Mouse (Mus musculus): Measurements from ENCODE around the gene Rreb1. TPM values are rescaled to one million over a fixed set of nuclear protein-coding genes. Genes with fewer than 3 reads are reported as not detected.

Gene Rreb1
- polyA plus RNA-seq, 1 experiment from 2014 or later = 3.9 TPM

- Histone ChIP-seq H3K9ac (no peak overlapping the region), H3K9me3 (no peaks in the 10 kb centered on the region), H3K4me2 (replicated peaks) (no peak overlapping the region), H3K27ac (no peak overlapping the region), H3K27me3 (replicated peaks) (no peaks in the 10 kb centered on the region), H3K4me3 (no peak overlapping the region), H3K4me1 (peaks cover 30% of the 10 kb centered on the region), H3K36me3 (no peaks in the 10 kb centered on the region)
- WGBS = 36% methylated on average over 8 of the region's 8 CpGs
- no peak for ATAC-seq (ENCODE audit: low FRiP score, low read depth)
Observed at GRCm38 (mm10) chr13:37859782-37860181, 81.6 kb downstream of the Rreb1 start.

GRCm38 (mm10) chr13:37860204-37860603 lies 82.0 kb downstream of the Rreb1 start:
- peaks cover 30% of the 10 kb centered on the region for H3K4me1 ChIP-seq
- 66% methylated on average over 3 of the region's 3 CpGs for WGBS
- no peak overlapping the region for H3K9ac ChIP-seq
- no peaks in the 10 kb centered on the region for H3K36me3 ChIP-seq
- H3K4me2 ChIP-seq (replicated peaks) = no peak overlapping the region
- H3K27me3 ChIP-seq (replicated peaks) = no peaks in the 10 kb centered on the region
- no peak for ATAC-seq (ENCODE audit: low FRiP score, low read depth)
- H3K9me3 ChIP-seq = no peaks in the 10 kb centered on the region
- H3K27ac ChIP-seq = no peak overlapping the region
- no peak overlapping the region for H3K4me3 ChIP-seq

GRCm38 (mm10) chr13:37860789-37861188 lies 82.6 kb downstream of the Rreb1 start:
- H3K4me2 ChIP-seq (replicated peaks) = no peak overlapping the region
- H3K4me3 ChIP-seq = no peak overlapping the region
- no peaks in the 10 kb centered on the region for H3K36me3 ChIP-seq
- no peak for ATAC-seq (ENCODE audit: low FRiP score, low read depth)
- H3K4me1 ChIP-seq = peaks cover 30% of the 10 kb centered on the region
- H3K27me3 ChIP-seq (replicated peaks) = no peaks in the 10 kb centered on the region
- WGBS = 88% methylated on average over 3 of the region's 3 CpGs
- no peaks in the 10 kb centered on the region for H3K9me3 ChIP-seq
- no peak overlapping the region for H3K9ac ChIP-seq
- H3K27ac ChIP-seq = no peak overlapping the region

- H3K4me3 ChIP-seq = no peak overlapping the region
- no peak overlapping the region for H3K9ac ChIP-seq
- H3K4me2 ChIP-seq (replicated peaks) = peak overlapping the region; percentile 12; the same call in 1 of the 2 replicates
- 20% methylated on average over 6 of the region's 6 CpGs for WGBS
- no peaks in the 10 kb centered on the region for H3K27me3 ChIP-seq (replicated peaks)
- no peaks in the 10 kb centered on the region for H3K36me3 ChIP-seq
- no peak for ATAC-seq (ENCODE audit: low FRiP score, low read depth)
- H3K9me3 ChIP-seq = no peaks in the 10 kb centered on the region
- peaks cover 36% of the 10 kb centered on the region for H3K4me1 ChIP-seq
- 0 out of 2 replicates have a peak overlapping the region, but pooled peaks have one; percentile 15 for H3K27ac ChIP-seq
Observed at GRCm38 (mm10) chr13:37862492-37862891, 84.3 kb downstream of the Rreb1 start.

- ATAC-seq (ENCODE audit: low FRiP score, low read depth) = no peak
- WGBS = 84% methylated on average over 5 of the region's 5 CpGs
- H3K4me1 ChIP-seq = peaks cover 29% of the 10 kb centered on the region
Observed at GRCm38 (mm10) chr13:37863643-37864042, 85.4 kb downstream of the Rreb1 start.

GRCm38 (mm10) chr13:37864697-37865096 lies 86.5 kb downstream of the Rreb1 start:
- ATAC-seq (ENCODE audit: low FRiP score, low read depth) = no peak
- 91% methylated on average over 1 of the region's 1 CpGs for WGBS
- Histone ChIP-seq H3K27ac (no peak overlapping the region), H3K36me3 (no peaks in the 10 kb centered on the region), H3K4me1 (peaks cover 27% of the 10 kb centered on the region), H3K27me3 (replicated peaks) (no peaks in the 10 kb centered on the region), H3K9me3 (no peaks in the 10 kb centered on the region), H3K4me2 (replicated peaks) (no peak overlapping the region), H3K4me3 (no peak overlapping the region), H3K9ac (no peak overlapping the region)

More at GRCm38 (mm10) chr13:37863643-37864042, 85.4 kb downstream of the Rreb1 start:
- Histone ChIP-seq H3K9me3 (no peaks in the 10 kb centered on the region), H3K4me2 (replicated peaks) (no peak overlapping the region), H3K27ac (no peak overlapping the region), H3K27me3 (replicated peaks) (no peaks in the 10 kb centered on the region), H3K36me3 (no peaks in the 10 kb centered on the region), H3K4me3 (no peak overlapping the region), H3K9ac (no peak overlapping the region)

- Histone ChIP-seq H3K36me3 (no peaks in the 10 kb centered on the region), H3K9ac (no peak overlapping the region), H3K27ac (no peak overlapping the region), H3K4me2 (replicated peaks) (no peak overlapping the region), H3K27me3 (replicated peaks) (no peaks in the 10 kb centered on the region), H3K4me3 (no peak overlapping the region), H3K4me1 (peaks cover 27% of the 10 kb centered on the region), H3K9me3 (no peaks in the 10 kb centered on the region)
- no peak for ATAC-seq (ENCODE audit: low FRiP score, low read depth)
- WGBS = 57% methylated on average over 5 of the region's 5 CpGs
Observed at GRCm38 (mm10) chr13:37866296-37866695, 88.1 kb downstream of the Rreb1 start.

- Histone ChIP-seq H3K27me3 (replicated peaks) (no peaks in the 10 kb centered on the region), H3K4me1 (peaks cover 22% of the 10 kb centered on the region), H3K4me3 (no peak overlapping the region), H3K9me3 (no peaks in the 10 kb centered on the region), H3K36me3 (no peaks in the 10 kb centered on the region), H3K9ac (no peak overlapping the region), H3K4me2 (replicated peaks) (no peak overlapping the region), H3K27ac (no peak overlapping the region)
- 56% methylated on average over 3 of the region's 3 CpGs for WGBS
- ATAC-seq (ENCODE audit: low FRiP score, low read depth) = no peak
Observed at GRCm38 (mm10) chr13:37866846-37867245, 88.6 kb downstream of the Rreb1 start.

GRCm38 (mm10) chr13:37870118-37870908 lies 92.1 kb downstream of the Rreb1 start:
- H3K4me3 ChIP-seq = no peak overlapping the region
- peaks cover 6% of the 10 kb centered on the region for H3K4me1 ChIP-seq
- ATAC-seq (ENCODE audit: low FRiP score, low read depth) = no peak
- H3K9ac ChIP-seq = no peak overlapping the region
- H3K9me3 ChIP-seq = no peaks in the 10 kb centered on the region
- no peaks in the 10 kb centered on the region for H3K27me3 ChIP-seq (replicated peaks)
- no peak overlapping the region for H3K27ac ChIP-seq
- WGBS = 85% methylated on average over 12 of the region's 12 CpGs
- H3K4me2 ChIP-seq (replicated peaks) = no peak overlapping the region
- no peaks in the 10 kb centered on the region for H3K36me3 ChIP-seq

- no peak for ATAC-seq (ENCODE audit: low FRiP score, low read depth)
- Histone ChIP-seq H3K27me3 (replicated peaks) (no peaks in the 10 kb centered on the region), H3K4me1 (0 out of 2 replicates have a peak, but pooled peaks cover under 1% of the 10 kb centered on the region), H3K4me2 (replicated peaks) (no peak overlapping the region), H3K36me3 (no peaks in the 10 kb centered on the region), H3K9me3 (no peaks in the 10 kb centered on the region), H3K27ac (no peak overlapping the region), H3K4me3 (no peak overlapping the region), H3K9ac (no peak overlapping the region)
- 90% methylated on average over 2 of the region's 2 CpGs for WGBS
Observed at GRCm38 (mm10) chr13:37872142-37872835, 94.1 kb downstream of the Rreb1 start.

GRCm38 (mm10) chr13:37873125-37873891 lies 95.1 kb downstream of the Rreb1 start:
- Histone ChIP-seq H3K4me2 (replicated peaks) (no peak overlapping the region), H3K9ac (no peak overlapping the region), H3K4me3 (no peak overlapping the region), H3K36me3 (no peaks in the 10 kb centered on the region), H3K9me3 (no peaks in the 10 kb centered on the region), H3K27ac (no peak overlapping the region), H3K27me3 (replicated peaks) (no peaks in the 10 kb centered on the region), H3K4me1 (no peaks in the 10 kb centered on the region)
- ATAC-seq (ENCODE audit: low FRiP score, low read depth) = no peak
- WGBS = 82% methylated on average over 7 of the region's 7 CpGs

GRCm38 (mm10) chr13:37875919-37876318 lies 97.7 kb downstream of the Rreb1 start:
- Histone ChIP-seq H3K9ac (no peak overlapping the region), H3K27me3 (replicated peaks) (no peaks in the 10 kb centered on the region), H3K4me3 (no peak overlapping the region), H3K4me2 (replicated peaks) (no peak overlapping the region), H3K36me3 (no peaks in the 10 kb centered on the region), H3K9me3 (no peaks in the 10 kb centered on the region), H3K4me1 (no peaks in the 10 kb centered on the region), H3K27ac (no peak overlapping the region)
- ATAC-seq (ENCODE audit: low FRiP score, low read depth) = no peak
- WGBS = 87% methylated on average over 2 of the region's 2 CpGs

Data from neural tube, embryonic 12.5 days (tissue).